Mouse (Mus musculus) hindbrain, postnatal 0 days (tissue): ENCODE measurements at regions not wholly inside any gene's neighbourhood (a gene's known extent, or its start where the extent isn't known, plus 50 kb on each side); places are given as distances from the start of the nearest gene placed in this dataset.

Experiments
- ATAC-seq: fragments of 200-750 bp; cut with Nextera tagmentation; 2 replicates; pipeline ENCODE4 v1.8.0; 2017; ENCODE audit warnings: mild to moderate bottlenecking, moderate TSS enrichment, moderate library complexity
- DNase-seq: peaks from one replicate; pipeline ENCODE4 v3.0.0-alpha.2; 2015; ENCODE audit warnings: low spot score
- H3K27ac ChIP-seq: fragments of 300-500 bp; sonication (generic); 2 replicates; pipeline ENCODE4 v1.5.1; 2014; ENCODE audit warnings: mild to moderate bottlenecking
- H3K27me3 ChIP-seq: fragments of 300-500 bp; sonication (generic); 2 replicates; pipeline ENCODE4 v1.6.1; 2014; ENCODE audit warnings: low read length, mixed read lengths; ENCODE audit not compliant: insufficient read depth
- H3K36me3 ChIP-seq: fragments of 300-500 bp; sonication (generic); 2 replicates; pipeline ENCODE4 v1.6.1; 2014; ENCODE audit warnings: low read length, mixed read lengths; ENCODE audit not compliant: insufficient read depth
- H3K4me1 ChIP-seq: fragments of 300-500 bp; sonication (generic); 2 replicates; pipeline ENCODE4 v1.6.1; 2014; ENCODE audit warnings: antibody characterized with exemption, low read length, mixed read lengths; ENCODE audit not compliant: insufficient read depth
- H3K4me2 ChIP-seq: fragments of 300-500 bp; sonication (generic); 2 replicates; pipeline ENCODE4 v1.6.1; 2014; ENCODE audit warnings: low read depth, mild to moderate bottlenecking, low read length, moderate library complexity, mixed read lengths
- H3K4me3 ChIP-seq: fragments of 300-500 bp; sonication (generic); 2 replicates; pipeline ENCODE4 v1.5.1; 2014; ENCODE audit warnings: low read length
- H3K9ac ChIP-seq: fragments of 300-500 bp; sonication (generic); replicated peaks from 2 replicates; pipeline ENCODE4 v1.6.1; 2014; ENCODE audit warnings: mild to moderate bottlenecking, low read length, moderate library complexity, mixed read lengths
- H3K9me3 ChIP-seq: fragments of 300-500 bp; sonication (generic); 2 replicates; pipeline ENCODE4 v1.6.1; 2016; ENCODE audit warnings: low read length, mixed read lengths
- CTCF ChIP-seq: IDR thresholded peaks from 2 replicates; pipeline ENCODE4 v1.5.1; 2016; ENCODE audit warnings: antibody characterized with exemption, control low read depth, low read depth
- WGBS: fragments of 180-500 bp; shearing (Covaris S2); extraction: QIAGEN DNeasy Blood & Tissue Kit; methylation state at CpG from one replicate; pipeline ENCODE4 v1.1.7; 2014; 5-methylcytosine and 5-hydroxymethylcytosine counted together

DNA sequence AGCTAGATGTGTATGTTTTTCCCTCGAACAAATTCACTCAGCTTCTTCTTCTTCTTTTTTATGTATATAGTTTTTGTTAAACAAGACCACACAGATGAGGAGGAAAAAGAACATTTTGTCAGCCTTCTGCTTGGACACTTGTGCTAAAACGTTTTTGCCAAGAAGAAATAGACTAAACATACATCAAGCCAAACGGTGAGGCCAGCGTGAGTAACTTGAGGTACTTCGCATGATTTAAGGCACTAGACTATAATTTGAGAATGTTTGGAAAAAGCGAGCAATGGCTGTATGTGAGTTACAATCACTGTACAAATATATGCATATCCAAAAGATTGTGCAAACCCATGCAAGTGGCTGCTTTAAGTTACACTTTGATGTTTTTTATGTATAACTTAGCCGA is 201.8 kb upstream of the Gm9747 start:
- no peak overlapping the region for H3K4me3 ChIP-seq
- H3K9me3 ChIP-seq, result no peaks in the 10 kb centered on the region
- H3K9ac ChIP-seq, result no peak overlapping the region
- no peak overlapping the region for H3K4me2 ChIP-seq
- no peaks in the 10 kb centered on the region for H3K27me3 ChIP-seq
- TF ChIP-seq CTCF, result no peak
- no peaks in the 10 kb centered on the region for H3K36me3 ChIP-seq
- H3K4me1 ChIP-seq, result no peaks in the 10 kb centered on the region
- no peak for DNase-seq
- no peak overlapping the region for H3K27ac ChIP-seq
- 80% methylated on average over 7 of the region's 7 CpGs for WGBS
- no peak for ATAC-seq

GRCm38 (mm10) chr1:82032410-82032809 is 200.5 kb upstream of the Gm9747 start:
- Histone ChIP-seq H3K9ac (no peak overlapping the region), H3K4me2 (no peak overlapping the region), H3K36me3 (no peaks in the 10 kb centered on the region), H3K4me3 (no peak overlapping the region), H3K27ac (no peak overlapping the region), H3K27me3 (no peaks in the 10 kb centered on the region), H3K9me3 (no peaks in the 10 kb centered on the region), H3K4me1 (no peaks in the 10 kb centered on the region)
- TF ChIP-seq CTCF, result no peak
- ATAC-seq (no peak), DNase-seq (no peak)
- 96% methylated on average over 1 of the region's 1 CpGs for WGBS

- Histone ChIP-seq H3K27me3 (no peaks in the 10 kb centered on the region), H3K4me1 (no peaks in the 10 kb centered on the region), H3K27ac (no peak overlapping the region), H3K4me2 (no peak overlapping the region), H3K36me3 (no peaks in the 10 kb centered on the region), H3K4me3 (no peak overlapping the region), H3K9me3 (no peaks in the 10 kb centered on the region), H3K9ac (no peak overlapping the region)
- no peak for ATAC-seq
- no peak for TF ChIP-seq CTCF
- 89% methylated on average over 4 of the region's 4 CpGs for WGBS
- no peak for DNase-seq
These were observed 194.7 kb upstream of the Gm9747 start for GRCm38 (mm10) chr1:82038171-82038570.

DNA sequence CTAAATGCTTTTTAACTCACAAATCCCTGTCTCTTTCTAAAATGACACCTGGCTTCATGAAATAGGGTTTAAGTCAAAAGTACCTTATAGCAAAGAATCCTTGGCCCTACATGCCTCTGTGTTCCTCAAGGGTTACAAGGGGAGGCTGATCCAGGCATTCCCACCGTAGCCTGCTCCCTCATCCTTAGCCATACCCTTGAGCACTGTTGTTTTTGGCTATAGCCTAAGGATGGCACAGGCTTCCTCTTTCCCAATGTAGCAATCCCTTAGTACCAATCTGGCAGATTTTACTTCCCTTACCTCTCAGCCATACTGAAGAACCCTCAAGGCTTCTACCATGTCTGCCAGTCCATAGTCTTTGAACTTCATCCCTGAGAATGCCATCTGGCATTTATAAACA is 194.2 kb upstream of the Gm9747 start:
- H3K27ac ChIP-seq, result no peak overlapping the region
- no peak overlapping the region for H3K4me3 ChIP-seq
- no peaks in the 10 kb centered on the region for H3K9me3 ChIP-seq
- H3K9ac ChIP-seq, result no peak overlapping the region
- ATAC-seq (no peak), DNase-seq (no peak)
- no peaks in the 10 kb centered on the region for H3K36me3 ChIP-seq
- H3K4me1 ChIP-seq, result no peaks in the 10 kb centered on the region
- H3K27me3 ChIP-seq, result no peaks in the 10 kb centered on the region
- H3K4me2 ChIP-seq, result no peak overlapping the region
- 81% methylated on average over 1 of the region's 1 CpGs for WGBS
- no peak for TF ChIP-seq CTCF

- DNase-seq, result no peak
- Histone ChIP-seq H3K27ac (no peak overlapping the region), H3K9ac (no peak overlapping the region), H3K27me3 (no peaks in the 10 kb centered on the region), H3K4me2 (no peak overlapping the region), H3K36me3 (no peaks in the 10 kb centered on the region), H3K9me3 (no peaks in the 10 kb centered on the region), H3K4me3 (no peak overlapping the region), H3K4me1 (no peaks in the 10 kb centered on the region)
- whole genome bisulfite sequencing, result 67% methylated on average over 3 of the region's 3 CpGs
- TF ChIP-seq CTCF, result no peak
- ATAC-seq, result no peak
These were observed 191.4 kb upstream of the Gm9747 start for GRCm38 (mm10) chr1:82041286-82042050.

GRCm38 (mm10) chr1:82042051-82042432 is 190.9 kb upstream of the Gm9747 start:
- Histone ChIP-seq H3K4me3 (no peak overlapping the region), H3K9me3 (no peaks in the 10 kb centered on the region), H3K27ac (no peak overlapping the region), H3K36me3 (no peaks in the 10 kb centered on the region), H3K27me3 (no peaks in the 10 kb centered on the region), H3K9ac (no peak overlapping the region), H3K4me1 (no peaks in the 10 kb centered on the region), H3K4me2 (no peak overlapping the region)
- TF ChIP-seq CTCF, result no peak
- no peak for ATAC-seq
- DNase-seq, result no peak
- 49% methylated on average over 2 of the region's 2 CpGs for WGBS

GRCm38 (mm10) chr1:82042527-82042926 is 190.4 kb upstream of the Gm9747 start:
- Histone ChIP-seq H3K4me2 (no peak overlapping the region), H3K4me3 (no peak overlapping the region), H3K9ac (no peak overlapping the region), H3K36me3 (no peaks in the 10 kb centered on the region), H3K27ac (no peak overlapping the region), H3K27me3 (no peaks in the 10 kb centered on the region), H3K4me1 (no peaks in the 10 kb centered on the region), H3K9me3 (no peaks in the 10 kb centered on the region)
- ATAC-seq (no peak), DNase-seq (no peak)
- WGBS, result 56% methylated on average over 3 of the region's 3 CpGs
- TF ChIP-seq CTCF, result no peak
